Mouse (Mus musculus) MEL-GATA-1-ER (cell line): ENCODE measurements around the gene Cd300ld3.

ENCODE experiments used
- DNase-seq: peaks from one replicate; pipeline ENCODE4 v3.0.0-alpha.2; 2012; ENCODE audit warnings: low read depth; ENCODE audit errors: extremely low read depth

Gene Cd300ld3

DNA sequence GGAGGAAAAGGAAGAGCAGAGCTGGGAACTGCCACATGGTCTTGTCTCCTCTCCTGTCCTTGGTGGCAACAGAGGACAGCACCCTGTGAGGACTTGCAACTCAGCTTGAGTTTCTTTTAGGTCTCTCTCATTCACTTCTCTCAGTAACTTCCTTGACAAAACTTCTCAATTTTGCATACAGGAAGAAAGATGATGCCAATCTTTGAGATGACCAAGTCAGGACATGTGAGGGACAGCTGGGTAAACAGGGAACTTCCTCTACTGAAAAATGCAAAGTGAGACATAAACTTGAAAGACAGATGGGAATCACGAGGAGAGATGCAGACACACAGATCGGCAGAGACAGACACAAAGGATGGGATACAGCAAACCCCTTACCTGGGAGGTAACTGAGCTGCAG, at the start of gene Cd300ld3:
Gene Cd300ld3, minus strand, starts transcription at position 151 of the 400 bp plus-strand sequence.
- no peak for DNase-seq

DNA sequence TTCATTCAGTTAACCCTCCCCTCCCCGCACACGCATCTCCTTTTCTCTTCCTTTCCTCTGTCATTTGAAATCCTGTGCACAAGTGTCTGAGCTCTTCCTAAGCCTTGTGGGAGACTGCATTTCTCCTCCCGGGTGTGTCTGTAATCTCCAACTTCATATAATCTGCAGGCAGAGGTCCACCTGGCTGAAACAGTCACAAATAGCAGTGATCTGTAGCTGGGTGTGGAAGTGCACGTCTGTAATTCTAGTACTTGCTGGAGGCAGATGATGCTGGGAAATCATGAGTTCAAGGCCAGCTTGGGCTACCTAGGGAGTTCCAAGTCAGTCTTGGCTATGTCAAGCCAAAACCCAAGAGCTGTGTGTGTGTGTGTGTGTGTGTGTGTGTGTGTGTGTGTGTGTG, 43.9 kb upstream of the Cd300ld3 start:
- no peak for DNase-seq

DNA sequence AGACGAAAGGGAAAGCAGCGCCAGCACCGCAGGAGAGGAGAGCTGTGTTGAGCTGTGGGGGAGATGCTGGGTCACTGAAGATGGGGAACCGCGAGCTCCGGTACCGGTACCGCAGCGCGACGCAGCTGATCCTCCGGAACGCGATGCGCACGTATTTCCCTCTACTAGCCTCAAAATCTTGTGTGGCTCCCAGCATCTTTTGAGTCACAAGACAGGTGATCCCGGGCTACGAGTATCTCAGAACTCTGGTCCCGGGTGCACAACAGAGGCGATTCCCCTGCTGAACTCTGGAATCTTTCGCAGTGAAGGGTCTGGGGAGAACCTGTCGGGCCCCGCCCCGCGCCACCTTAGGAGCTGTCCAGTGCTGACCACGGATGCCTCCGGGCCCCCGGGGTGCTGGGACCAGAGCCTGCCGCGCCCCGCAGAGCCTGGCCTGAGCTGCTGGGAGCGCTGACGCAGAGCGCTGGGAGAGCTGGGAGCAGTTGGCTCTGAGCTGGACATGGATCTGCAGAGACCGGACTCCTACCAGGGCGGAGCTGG, 43.2 kb upstream of the Cd300ld3 start, which contains the start of gene Rab37:
Gene Rab37, plus strand, starts transcription at position 70 of the 540 bp plus-strand sequence.
- no peak for DNase-seq

DNA sequence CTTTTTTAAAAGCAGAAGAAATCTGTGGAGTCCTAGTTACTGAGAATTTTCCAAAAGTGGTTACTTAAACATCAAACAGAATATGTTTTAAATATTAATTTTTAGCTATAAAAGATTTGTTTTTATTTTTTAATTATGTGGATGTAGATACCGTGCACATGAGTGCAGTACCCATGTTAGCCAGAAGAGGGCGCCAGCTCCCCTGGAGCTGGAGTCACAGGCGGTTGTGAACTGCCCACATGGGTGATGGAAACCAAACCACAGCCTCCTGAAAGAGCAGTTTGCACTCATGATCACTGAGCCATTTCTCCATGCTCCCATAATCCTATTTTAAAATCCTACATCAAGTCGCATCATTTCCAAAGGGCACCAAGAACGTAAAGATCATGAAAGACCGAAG, 41.6 kb upstream of the Cd300ld3 start:
- DNase-seq: no peak

DNA sequence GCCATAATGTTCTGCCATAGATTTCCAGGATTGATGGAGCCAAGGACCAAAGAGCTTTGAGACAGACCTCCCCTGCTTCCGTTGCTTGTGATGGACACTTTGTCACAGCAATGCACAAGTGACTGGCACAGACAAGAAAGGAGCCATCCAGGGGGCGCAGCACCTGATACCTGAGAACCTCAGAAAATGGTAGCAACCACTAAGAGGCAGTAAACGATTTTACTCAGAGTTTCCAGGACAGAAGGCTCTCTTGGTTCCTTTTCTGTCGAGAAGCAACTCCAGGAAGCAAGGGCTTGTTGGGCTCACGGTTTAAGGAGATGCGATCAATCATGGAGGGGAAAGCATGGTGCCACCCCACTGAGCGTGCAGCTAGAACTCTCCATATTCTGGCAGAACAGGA, 38.0 kb upstream of the Cd300ld3 start:
- DNase-seq: no peak

DNA sequence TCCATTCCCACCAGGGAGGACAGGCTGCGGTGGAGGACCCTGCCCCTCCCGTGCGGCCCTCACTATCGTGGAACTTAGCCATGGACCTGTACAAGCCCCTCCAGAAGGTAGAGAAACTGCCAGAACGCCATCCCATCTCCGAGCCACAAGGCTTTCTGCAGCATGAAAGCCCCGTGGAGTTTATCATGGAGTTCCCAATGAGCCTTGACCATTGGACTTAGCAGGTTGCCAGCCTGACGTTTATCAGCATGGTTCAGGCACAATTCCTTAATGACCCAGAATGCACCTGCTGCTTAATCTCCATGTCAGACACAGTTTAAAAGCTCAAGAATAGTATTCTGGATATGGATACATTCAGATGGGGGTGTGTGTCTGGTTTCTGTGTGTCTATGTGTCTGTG, 36.9 kb upstream of the Cd300ld3 start:
- DNase-seq: no peak

DNA sequence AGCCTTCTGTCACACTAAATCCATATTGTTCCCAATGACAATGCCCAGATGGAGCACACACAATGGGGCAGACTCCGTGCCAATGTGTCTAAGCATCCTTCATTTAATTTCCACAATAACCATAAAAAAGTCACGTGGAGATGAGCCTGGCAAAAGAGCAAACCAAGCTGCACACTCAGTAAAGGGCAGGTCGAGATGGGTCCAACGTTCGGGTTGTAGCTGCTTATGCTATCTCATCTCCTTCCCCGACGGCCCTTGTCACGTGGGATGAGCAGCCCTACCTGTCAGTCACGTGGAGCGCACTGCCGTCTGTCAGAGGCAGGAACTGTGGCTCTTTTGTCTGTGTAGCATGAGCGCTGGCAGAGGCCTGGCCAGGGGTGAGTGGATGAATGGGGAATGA, 36.4 kb upstream of the Cd300ld3 start:
- DNase-seq: no peak

DNA sequence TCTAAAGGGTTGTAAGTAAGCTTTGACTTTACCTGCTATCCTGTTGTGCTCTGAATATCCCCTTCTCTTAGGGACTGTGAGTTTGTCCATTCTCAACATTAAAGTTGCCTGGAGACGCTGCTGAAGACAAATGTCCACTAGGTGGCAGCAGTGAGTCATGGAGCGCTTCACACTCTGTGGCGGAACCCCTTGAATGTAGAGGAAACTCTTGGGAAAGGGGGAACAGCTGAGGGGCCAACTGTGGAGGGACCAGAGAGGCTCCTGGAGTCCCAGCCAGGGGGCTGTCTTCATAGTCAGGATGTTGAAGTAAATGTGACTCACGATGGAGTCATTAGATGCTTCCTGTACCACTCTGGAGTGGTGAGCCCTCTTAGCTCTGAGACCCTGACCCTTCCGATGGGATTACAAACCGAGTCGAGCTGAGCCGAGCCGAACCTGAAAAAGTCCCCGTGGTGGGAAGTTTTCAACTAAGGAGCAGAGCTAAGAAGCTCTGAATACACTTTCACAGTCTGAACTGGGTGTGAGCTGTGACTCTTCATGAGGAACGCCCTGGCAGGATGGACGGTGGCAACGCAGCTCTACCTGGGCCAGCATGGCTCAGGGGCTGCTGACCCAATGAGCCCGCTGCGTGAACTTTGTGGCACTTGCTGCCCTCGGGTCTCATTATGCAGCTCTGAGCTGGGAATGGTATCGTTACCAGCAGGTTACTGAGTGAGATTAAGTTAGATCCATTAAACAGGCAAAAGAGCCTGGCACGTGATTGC, 35.3 kb upstream of the Cd300ld3 start:
- DNase-seq: peak; percentile 56

DNA sequence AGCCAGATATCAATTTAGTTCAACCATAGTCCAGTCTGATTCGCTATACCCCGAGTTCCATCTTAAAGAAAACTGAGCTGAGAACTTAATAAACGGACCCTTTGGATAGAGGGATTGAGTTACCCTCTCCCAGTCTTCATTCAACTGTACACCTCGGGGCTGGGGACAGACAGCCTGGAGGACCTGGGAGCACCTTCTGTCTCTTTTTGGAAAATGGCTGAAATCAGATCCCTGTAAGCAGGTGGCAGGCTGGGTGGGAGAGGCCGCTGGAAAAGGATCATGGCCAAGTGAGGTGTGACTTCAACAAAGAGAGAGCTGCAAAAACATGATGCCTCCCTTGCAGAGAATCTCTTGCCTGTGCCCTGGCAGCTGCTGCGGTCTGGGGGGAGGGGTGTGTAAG, 34.0 kb upstream of the Cd300ld3 start:
- no peak for DNase-seq

DNA sequence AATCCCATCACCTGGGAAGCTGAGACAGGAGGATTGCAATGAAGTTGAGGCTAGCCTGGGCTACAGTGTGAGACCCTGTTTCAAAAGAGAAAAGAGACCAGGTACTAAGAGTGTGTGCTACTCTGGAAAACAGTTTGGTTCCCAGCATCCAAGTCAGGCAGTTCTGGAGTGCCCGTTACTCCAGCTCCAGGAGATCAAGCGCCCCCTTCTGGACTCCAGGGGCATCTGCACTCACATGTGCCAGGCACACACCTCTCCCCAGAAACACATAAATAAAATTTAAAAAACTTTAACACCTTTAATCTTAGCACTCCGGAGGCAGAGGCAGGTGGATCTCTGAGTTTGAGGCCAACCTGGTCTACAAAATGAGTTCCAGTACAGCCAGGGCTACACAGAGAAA, 33.2 kb upstream of the Cd300ld3 start:
- DNase-seq: no peak

DNA sequence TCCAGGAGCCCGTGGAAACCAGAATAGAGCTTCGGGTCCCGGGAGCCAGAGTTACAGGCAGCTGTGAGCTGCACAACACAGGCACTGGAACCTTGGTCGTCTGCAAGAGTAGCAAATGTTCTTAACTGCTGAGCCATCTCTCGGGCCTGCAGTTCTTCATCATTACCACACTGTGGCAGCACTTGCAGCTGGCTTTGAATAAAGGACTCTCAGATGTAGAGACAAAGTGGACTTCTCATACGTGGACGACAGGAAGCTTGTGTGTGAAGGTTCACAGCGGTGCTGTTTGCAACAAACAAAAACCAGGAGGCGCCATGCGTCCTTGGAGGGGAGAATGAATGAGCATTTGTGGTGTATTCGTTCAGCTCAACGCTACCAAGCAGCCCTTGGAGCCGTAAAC, 32.7 kb upstream of the Cd300ld3 start:
- peak; percentile 74 for DNase-seq

DNA sequence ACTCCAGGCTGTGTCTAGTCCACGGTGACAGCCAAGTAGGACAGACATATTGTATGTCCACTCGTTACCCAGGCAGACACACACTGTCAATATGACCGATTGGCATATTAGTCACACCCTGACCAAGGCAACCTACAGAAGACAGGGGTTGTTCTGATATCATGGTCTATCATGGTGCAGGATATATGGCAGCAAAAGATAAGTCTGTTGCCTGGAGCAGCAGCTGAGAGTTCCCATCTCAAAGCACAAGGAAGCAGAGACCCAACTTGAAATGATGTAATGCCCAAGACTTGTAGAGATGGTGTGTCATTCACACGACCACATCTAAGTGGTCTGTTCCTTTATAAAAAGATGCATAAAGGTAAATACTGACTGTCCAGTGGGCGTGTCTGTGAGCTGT, 30.5 kb upstream of the Cd300ld3 start:
- DNase-seq: no peak

DNA sequence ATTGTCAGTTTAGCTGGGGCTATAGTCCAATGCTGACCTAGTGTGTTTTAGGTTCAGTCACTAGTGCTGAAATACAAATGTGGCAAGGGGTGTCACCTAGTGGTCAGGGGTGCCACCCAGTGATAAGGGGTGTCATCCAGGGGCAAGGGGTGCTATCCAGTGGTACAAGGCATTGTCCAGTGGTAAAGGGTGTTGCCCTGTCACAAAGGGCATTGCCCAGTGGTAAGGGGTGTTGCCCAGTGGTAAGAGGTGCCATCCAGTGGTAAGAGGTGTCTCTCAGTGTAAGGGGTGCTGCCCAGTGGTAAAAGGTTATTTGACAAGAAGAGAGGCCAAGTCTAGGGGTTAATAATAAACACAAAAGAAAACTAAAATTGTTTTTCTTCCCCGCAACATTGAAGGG, 29.2 kb upstream of the Cd300ld3 start:
- no peak for DNase-seq

DNA sequence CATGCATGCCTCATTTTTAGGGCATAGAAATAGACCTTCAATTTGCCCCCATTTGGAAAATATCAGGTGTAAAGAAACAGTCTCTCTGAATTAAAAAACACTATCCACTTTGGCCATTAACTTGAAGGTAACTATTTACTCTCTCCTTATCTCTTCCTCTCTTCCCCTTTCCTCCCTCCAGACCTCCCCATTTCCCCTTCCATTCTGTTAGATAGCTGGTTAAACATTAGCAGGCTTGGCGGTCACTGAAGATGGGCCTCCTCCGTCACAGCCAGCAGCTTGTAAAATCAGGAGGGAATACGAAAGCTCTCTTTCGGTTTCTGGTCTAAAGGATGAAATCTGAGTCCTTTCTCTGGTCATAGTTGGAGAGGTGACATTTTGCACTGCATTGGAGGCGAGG, 27.6 kb upstream of the Cd300ld3 start:
- peak; percentile 44 for DNase-seq

DNA sequence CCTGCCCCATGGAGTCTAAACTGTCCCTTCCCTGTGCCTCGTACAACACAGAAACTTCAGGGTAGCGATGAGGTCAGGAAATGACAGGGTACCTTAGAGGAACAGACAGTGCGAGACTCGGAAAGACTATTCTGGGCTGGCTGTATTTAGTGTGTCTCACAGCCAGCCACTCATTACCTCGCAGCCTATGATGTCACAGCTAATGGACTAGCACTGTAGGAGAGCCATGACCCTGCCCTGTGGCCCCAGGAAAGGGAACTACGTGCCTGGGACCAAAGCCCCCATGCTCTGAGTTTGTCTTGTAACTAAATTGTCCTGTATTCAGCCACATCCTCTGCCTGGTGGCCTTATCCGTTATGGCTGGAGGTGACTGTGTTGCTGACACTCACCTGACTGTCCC, 27.2 kb upstream of the Cd300ld3 start:
- DNase-seq: no peak

DNA sequence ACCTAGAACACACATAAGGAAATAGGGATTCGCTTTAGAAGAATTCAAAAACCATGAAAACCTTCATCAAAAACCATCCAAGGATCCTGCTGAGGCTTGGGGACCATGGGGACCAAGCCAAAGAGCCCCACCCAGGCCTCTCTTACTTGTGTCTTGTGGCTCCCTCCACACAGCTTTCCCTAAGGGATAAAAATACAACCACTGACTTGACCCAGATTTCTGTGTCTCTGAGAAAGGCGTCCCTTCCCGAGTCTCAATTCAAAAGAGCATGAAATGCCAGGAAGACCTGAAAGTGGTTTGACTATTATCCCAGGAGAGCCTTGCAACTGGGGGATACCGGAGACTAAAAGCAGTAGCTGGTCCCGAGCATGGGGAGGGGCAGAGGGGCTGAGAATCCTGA, 24.8 kb upstream of the Cd300ld3 start:
- no peak for DNase-seq

DNA sequence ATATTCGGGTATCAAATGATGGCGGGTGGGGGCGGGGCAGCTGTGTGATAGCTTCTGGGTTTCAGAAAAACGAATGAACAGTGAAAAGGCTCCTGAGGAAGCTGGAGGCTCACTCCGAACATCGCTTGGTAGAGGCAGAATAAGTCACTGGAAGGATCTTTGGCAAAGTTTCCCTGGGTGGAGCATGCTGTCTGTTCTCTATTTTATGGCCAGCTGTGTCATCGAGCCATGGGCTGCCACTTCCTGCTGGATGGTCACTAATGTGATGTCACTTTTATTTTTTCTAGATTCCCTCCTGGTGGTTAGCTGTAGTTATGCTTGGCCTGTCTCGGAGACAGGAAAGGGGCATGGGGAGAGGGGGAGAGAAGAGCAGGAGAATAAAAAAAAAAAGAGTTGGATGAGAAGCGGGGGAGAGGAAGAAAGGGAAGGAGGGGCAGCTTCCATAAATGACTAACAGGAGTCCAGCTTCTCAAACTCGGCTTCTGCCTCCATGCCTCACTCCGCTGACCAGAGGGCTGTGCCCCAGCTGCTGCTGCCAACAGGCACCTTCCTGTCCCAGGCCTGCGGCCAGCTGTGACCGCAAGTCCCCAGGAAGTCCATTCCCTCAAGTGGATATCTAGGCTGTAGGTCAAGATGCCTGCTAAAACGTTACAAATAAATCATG, 23.6 kb upstream of the Cd300ld3 start:
- DNase-seq: no peak

DNA sequence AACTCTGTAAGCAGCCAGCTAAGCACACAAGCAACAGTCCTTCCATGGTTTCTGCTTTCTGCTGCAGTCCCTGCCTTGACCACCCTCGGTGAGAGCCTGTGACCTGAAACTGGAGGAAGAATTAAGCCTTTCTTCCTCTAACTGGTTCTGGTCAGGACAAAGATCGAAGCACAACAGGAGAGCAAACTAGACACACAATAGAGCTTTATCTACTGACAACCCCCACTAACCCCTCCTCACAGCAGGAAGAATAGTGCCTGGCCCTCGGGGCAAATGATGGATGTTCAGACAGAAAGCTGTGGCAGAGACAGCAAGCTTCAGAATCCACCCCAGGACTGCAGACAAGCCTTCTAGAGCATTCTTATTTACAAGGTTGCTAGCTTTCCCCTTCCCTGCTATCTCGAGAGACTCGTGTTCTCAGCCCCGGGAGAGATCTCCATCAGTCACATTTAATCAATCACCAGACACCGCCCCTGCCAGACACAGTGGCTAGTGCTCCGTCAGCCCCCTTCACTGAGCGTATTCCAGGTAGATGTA, 22.9 kb upstream of the Cd300ld3 start:
- DNase-seq: no peak

DNA sequence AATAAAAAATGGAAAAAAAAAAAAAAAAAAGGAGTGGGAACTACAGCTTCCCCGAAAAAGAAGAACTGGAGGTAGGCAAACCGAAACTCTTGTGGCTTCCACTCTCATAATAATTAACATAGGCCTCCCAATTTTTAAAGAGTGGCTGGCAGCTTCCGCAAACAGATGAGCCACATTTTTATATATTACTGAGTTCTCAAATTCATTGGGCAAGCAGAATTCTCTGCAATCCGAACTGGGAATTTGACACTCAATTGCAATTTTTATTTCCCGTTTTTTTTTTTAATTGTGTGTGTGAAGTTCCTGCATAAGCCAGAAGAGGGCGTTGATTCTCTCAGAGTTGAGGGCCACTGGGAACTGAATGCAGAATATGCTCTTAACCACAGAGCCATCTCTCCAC, 18.6 kb upstream of the Cd300ld3 start:
- no peak for DNase-seq

DNA sequence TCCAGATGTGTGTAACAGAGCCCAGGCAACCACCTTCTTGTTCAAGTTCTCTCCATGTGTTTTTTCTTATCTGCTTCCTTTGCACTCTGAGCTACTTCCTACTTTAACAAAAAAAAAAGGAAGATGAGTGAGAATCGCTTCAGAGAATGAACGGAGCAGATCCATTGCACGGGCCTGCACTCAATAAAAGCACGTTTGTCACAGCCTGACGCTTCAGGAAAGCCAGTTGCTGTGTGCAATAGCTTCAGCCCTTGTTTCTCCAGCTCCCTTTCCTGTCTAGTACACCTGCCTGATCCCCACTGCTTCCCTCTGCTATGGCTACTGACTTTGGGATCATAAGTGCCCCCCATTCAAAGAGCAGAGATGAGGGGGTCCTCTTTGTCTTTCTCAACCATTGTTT, 13.9 kb upstream of the Cd300ld3 start, which contains the start of gene Cd300e:
Gene Cd300e, minus strand, starts transcription at position 101 of the 400 bp plus-strand sequence.
- DNase-seq: no peak

DNA sequence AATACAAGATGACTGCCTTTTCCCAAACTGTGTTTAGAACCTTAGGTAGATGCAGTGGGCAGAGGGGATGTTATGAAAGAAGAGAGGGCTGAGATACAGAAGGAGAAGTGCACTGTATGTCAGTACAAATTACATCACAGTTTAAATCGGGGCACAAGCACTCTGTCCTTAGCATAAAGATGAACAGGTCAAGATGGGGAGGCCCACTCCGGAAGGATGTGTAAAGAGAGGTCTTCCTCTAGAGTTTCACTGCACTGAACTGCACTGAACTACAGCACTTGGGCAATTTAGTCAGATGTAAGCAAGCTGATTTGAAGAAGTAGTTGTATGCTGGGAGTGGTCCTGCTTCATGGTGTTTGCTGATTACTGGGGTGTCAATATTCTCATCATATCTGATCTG, 11.6 kb upstream of the Cd300ld3 start:
- DNase-seq: no peak

DNA sequence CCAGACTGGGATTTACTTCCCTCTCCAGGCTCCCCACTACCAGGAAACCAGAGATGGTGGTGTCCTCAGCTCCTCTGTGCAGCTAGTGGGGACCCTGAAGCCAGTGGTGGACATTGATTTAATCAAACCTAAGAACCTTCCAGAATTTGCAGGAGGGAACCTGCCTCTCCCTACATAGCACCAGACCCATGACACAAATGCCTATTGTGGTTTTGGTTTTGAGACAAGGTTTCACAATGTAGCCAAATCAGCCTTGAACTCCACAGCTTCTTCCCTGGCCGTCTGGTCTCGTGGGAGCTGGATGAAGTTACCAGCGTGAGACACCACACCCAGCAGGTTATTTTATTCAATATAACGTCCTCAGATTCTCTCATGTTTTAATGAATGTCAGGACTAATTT, 10.5 kb upstream of the Cd300ld3 start:
- no peak for DNase-seq
